Mouse (Mus musculus): ENCODE results near the gene Apc2. TPM values are rescaled to one million over a fixed set of nuclear protein-coding genes. Genes with fewer than 3 reads are reported as not detected.

Gene Apc2
- polyA plus RNA-seq, 1 experiment: not detected

DNA sequence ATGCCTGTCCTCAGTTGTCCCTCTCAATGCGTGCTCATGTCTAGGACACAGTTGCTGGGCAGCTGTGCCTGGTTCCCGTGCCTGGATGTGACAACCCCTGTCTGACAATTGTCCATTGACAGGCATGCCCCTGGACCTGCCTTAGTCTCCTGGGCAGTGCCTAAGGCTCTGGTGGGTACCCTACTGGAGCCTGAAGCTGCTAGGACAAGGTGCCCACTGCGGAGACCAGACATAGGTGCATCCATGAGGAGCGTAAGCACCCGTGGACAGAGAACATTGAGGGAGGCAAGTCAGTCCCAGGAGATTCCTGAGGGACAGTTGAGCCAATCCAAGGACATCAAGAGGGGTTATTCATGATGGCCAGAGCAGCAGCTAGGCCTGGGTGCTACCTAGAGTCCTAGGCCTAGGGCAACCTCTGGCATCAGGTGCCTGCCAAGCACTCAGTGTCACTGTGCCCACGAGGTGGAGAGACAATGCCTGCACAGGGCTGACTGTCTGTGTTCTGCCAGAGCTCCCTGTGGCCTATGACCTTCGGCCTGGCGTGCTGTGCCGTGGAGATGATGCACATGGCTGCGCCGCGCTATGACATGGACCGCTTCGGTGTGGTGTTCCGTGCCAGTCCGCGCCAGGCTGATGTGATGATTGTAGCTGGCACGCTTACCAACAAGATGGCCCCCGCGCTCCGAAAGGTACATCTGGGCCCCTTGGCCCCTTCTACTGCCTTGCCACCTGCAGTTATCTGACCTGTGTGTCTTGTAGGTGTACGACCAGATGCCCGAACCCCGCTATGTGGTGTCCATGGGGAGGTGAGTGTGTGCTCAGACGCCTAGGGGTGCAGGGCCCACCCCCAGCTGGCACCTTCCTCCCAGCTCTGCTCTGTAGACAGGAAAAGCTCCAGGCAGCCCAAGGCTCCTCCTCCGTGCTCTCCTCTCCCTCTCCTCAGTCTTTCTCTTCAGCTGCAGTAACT, 41.2 kb upstream of the Apc2 start:
- H3K4me1 ChIP-seq (ENCODE audit: control insufficient read depth): peaks cover 63% of the 10 kb centered on the region
- no peaks in the 10 kb centered on the region for H3K9me3 ChIP-seq (ENCODE audit: control insufficient read depth, low read length)

DNA sequence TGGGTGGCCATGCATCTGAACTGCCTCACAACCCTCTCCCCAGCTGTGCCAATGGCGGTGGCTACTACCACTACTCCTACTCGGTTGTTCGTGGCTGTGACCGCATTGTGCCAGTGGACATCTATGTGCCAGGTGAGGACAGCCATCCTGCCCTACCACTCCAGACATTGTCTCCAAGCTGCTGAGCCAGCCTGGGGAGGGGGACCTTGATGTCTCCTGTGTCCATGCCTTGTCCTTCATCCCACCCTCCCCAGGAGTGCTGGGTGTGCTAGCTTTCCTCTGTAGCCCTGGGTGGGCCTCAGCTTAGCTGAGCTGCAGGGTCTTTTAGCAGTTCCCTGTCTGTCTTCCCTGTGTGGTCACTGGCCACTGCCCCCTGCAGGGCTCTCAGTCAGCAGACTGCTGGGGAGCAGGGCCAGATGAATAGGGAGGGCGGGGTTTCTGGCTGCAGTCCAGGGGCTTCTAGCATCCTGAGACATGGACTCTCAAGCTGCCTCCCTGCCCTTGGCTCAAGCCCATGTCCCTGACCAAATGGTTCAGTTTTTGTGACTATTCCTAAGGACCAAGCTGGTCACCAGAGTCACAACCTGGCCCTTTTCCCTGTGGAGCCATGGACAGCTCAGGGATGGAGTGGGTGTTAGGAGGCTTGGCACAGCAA, 39.8 kb upstream of the Apc2 start:
- Histone ChIP-seq H3K36me3 (ENCODE audit: control insufficient read depth) (peaks cover 86% of the 10 kb centered on the region), H3K27me3 (ENCODE audit: control insufficient read depth) (no peaks in the 10 kb centered on the region), H3K9me3 (ENCODE audit: control insufficient read depth, low read length) (no peaks in the 10 kb centered on the region), H3K4me1 (ENCODE audit: control insufficient read depth) (peaks cover 63% of the 10 kb centered on the region), H3K4me3 (replicated peaks) (no peak overlapping the region)
- TF ChIP-seq GATA1 (IDR thresholded peaks at IDR 0.05; ENCODE audit: low read length): no peak
- TF ChIP-seq TAL1 (IDR thresholded peaks at IDR 0.05; ENCODE audit: low read length): no peak

More for the DNA sequence above, 41.2 kb upstream of the Apc2 start:
- H3K4me3 ChIP-seq (replicated peaks): no peak overlapping the region
- no peaks in the 10 kb centered on the region for H3K27me3 ChIP-seq (ENCODE audit: control insufficient read depth)
- peaks cover 90% of the 10 kb centered on the region for H3K36me3 ChIP-seq (ENCODE audit: control insufficient read depth)
- no peak for TF ChIP-seq GATA1 (IDR thresholded peaks at IDR 0.05; ENCODE audit: low read length)
- no peak for TF ChIP-seq TAL1 (IDR thresholded peaks at IDR 0.05; ENCODE audit: low read length)

DNA sequence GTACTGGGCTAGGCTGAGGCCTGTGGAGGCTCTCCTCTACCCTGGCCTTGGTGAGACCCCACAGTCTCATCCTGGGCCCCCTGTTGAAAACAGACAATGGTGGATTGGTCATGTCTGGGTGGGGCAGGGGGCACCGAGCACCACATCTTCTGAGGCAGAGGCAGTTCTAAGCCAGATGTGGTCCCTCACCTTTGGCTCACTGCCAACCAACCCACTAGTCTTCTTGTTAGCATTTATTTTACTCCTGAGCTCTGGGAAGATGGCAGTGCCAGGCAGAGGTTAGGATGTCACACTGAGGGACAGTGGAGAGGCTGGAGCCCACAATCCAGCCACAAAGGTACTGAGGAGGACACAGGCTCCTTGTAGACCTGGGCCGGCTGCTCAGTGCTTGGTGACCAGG, 37.8 kb upstream of the Apc2 start:
- Histone ChIP-seq H3K4me1 (ENCODE audit: control insufficient read depth) (peaks cover 69% of the 10 kb centered on the region), H3K27me3 (ENCODE audit: control insufficient read depth) (no peaks in the 10 kb centered on the region), H3K9me3 (ENCODE audit: control insufficient read depth, low read length) (no peaks in the 10 kb centered on the region), H3K4me3 (replicated peaks) (no peak overlapping the region), H3K36me3 (ENCODE audit: control insufficient read depth) (peaks cover 67% of the 10 kb centered on the region)
- no peak for TF ChIP-seq TAL1 (IDR thresholded peaks at IDR 0.05; ENCODE audit: low read length)
- no peak for TF ChIP-seq GATA1 (IDR thresholded peaks at IDR 0.05; ENCODE audit: low read length)

DNA sequence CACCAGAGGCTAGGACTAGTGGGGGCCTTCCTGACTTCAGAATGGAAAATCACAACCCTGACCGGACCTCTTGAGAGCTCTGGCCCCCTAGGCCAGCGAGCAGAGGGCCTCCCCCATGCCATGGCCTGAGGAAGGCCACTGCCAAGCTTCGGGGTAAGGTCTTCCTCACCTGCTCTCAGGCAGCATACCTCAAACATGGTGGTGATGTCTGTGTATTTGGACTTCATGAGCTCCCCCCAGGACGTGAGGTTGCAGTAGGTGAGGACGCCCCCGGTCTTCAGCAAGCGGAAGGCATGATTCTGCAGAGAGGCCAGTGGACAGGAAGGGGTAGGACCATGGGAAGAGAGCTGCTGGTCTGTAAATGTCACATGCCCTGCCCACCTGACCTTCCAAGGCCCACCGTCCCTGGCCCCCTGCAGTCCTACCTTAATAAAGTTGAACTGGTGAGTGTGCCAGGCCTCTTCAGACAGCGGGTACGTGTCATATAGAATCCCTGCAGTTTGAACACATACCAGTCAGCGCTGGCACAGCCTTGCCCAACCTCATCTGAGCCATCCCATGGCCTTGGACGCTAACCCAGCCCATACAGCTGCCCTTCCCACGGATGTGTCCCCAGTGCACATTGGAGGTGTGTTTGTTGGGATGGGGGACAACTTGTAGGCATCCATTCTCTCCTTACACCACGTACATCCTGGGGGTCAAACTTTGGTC, 36.9 kb upstream of the Apc2 start:
- no peak for TF ChIP-seq GATA1 (IDR thresholded peaks at IDR 0.05; ENCODE audit: low read length)
- no peak for TF ChIP-seq TAL1 (IDR thresholded peaks at IDR 0.05; ENCODE audit: low read length)
- Histone ChIP-seq H3K9me3 (ENCODE audit: control insufficient read depth, low read length) (no peaks in the 10 kb centered on the region), H3K36me3 (ENCODE audit: control insufficient read depth) (peaks cover 59% of the 10 kb centered on the region), H3K4me1 (ENCODE audit: control insufficient read depth) (peaks cover 72% of the 10 kb centered on the region), H3K27me3 (ENCODE audit: control insufficient read depth) (no peaks in the 10 kb centered on the region), H3K4me3 (replicated peaks) (peak overlapping the region; percentile 19)

DNA sequence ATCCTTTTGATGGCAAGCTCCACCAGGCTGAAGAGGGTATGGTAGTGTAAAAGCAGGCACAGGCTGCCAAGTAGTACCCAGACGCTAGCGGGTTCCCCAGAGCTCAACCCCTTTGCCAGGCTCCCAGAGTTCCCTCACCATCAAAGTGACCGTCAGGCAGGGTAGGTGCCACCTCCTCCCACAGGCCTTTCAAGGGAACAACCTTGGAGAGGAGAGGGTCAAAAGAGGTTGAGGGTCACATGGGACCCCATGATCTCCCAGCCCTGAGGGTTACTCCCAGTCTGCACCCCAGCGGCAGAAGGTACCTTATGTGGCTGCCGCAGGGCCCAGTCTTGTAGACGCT, 36.3 kb upstream of the Apc2 start:
- peaks cover 54% of the 10 kb centered on the region for H3K36me3 ChIP-seq (ENCODE audit: control insufficient read depth)
- H3K4me1 ChIP-seq (ENCODE audit: control insufficient read depth): peaks cover 74% of the 10 kb centered on the region
- peak overlapping the region; percentile 19 for H3K4me3 ChIP-seq (replicated peaks)

DNA sequence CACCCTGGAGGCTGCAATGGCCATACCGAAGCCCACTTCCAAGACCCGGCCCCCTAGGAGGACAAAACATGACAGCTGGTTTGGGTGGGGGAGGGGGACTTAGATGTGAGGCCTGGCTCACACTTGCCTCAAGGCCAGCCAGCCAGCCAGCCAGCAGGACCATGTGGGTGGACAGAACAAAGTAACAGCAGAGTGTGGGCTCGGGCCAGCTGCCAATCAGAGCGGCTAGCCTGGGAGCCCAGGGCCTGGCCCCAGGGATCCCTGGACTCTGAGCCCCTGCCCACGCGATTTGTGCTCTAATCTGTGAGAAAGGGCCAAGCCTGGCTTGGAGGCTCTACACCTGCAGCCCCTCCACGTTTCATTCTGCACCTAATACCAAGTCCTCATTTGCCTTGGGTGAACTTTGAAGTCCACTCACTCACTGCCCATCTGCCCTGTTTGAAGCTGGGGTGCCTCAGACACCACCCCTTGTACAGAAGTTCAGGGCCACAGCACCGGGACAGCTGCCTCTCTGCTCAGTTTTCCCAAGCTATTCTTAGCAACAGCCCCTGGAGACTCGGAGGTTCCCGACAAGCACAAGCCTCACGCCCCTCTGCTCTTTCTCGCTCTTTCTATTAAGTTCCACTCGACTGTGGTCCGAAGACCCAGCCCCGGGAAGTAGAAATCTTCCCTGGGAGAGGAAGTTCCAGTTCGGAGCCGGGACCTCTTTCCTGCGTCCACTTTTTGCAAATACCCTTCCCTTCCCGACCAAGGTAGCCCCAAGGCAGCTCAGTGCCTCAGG, 35.7 kb upstream of the Apc2 start:
- peaks cover 71% of the 10 kb centered on the region for H3K4me1 ChIP-seq (ENCODE audit: control insufficient read depth)
- H3K4me3 ChIP-seq (replicated peaks): peak overlapping the region; percentile 65
- TF ChIP-seq GATA1 (IDR thresholded peaks at IDR 0.05; ENCODE audit: low read length) (no peak), TAL1 (IDR thresholded peaks at IDR 0.05; ENCODE audit: low read length) (no peak)
- H3K36me3 ChIP-seq (ENCODE audit: control insufficient read depth): peaks cover 48% of the 10 kb centered on the region
- no peaks in the 10 kb centered on the region for H3K9me3 ChIP-seq (ENCODE audit: control insufficient read depth, low read length)
- no peaks in the 10 kb centered on the region for H3K27me3 ChIP-seq (ENCODE audit: control insufficient read depth)

More for the DNA sequence above, 36.3 kb upstream of the Apc2 start:
- no peak for TF ChIP-seq GATA1 (IDR thresholded peaks at IDR 0.05; ENCODE audit: low read length)
- no peak for TF ChIP-seq TAL1 (IDR thresholded peaks at IDR 0.05; ENCODE audit: low read length)
- Histone ChIP-seq H3K27me3 (ENCODE audit: control insufficient read depth) (no peaks in the 10 kb centered on the region), H3K9me3 (ENCODE audit: control insufficient read depth, low read length) (no peaks in the 10 kb centered on the region)

DNA sequence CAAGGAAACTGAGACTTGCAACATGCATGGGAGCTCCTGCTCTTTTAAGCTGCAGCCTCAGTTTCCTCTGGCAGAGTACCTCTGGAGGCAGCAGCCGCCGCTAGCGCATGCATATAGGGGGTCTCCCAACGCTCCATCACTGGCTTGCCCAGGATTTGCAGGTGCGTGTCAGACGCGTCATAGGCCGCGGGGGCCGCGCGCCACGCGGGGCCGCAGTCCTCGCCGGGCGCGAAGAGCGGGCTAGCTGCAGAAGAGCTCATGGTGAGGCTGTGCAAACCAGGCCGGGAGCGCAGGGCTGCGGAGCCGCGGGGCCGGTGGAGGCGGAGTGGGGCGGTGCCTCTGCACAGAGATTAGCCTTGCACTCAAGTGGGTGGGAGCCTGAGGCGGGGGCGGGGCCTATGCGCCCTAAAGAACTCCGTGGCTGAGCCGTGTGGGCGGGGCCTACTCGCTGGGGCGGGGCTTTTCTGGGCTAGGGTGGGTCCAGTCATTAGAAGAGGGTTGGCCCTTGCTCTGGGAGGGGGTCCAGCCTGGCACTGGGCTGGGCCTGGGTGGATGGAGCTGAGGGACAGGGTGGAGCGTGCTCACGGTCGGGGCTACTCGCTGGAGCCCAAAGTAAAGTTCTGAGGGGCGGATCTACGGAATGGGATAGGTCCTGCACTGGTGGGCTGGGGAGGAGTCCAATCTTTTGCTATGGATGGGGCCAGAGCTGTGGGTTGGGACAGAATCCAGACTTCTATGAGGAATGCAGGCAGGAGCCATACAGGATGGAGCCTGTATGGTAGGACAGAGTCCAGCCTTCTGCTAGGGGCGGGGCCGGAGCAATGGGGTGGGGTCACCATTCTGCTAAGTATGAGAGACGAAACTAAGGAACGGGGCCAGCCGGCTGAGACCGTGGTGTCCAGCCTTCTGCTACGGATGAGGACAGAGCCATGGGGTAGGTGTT, 34.9 kb upstream of the Apc2 start, which contains the start of the genes Gamt and Dazap1:
Gene Gamt, minus strand, starts transcription at position 371 of the 943 bp plus-strand sequence.
Gene Dazap1, plus strand, starts transcription at position 845 of the 943 bp plus-strand sequence.
- Histone ChIP-seq H3K4me3 (replicated peaks) (peak within 1 kb of the TSS; percentile 65), H3K9me3 (ENCODE audit: control insufficient read depth, low read length) (no peaks in the 10 kb centered on the region), H3K4me1 (ENCODE audit: control insufficient read depth) (peaks cover 72% of the 10 kb centered on the region), H3K27me3 (ENCODE audit: control insufficient read depth) (no peaks in the 10 kb centered on the region), H3K36me3 (ENCODE audit: control insufficient read depth) (peaks cover 39% of the 10 kb centered on the region)
- TF ChIP-seq GATA1 (IDR thresholded peaks at IDR 0.05; ENCODE audit: low read length): peak; percentile 36; the same call in 1 of the 2 replicates
- no peak for TF ChIP-seq TAL1 (IDR thresholded peaks at IDR 0.05; ENCODE audit: low read length)

Data from erythroblast, embryonic 14.5 days (primary cell).